Mouse (Mus musculus) liver, embryonic 14.5 days (tissue): ENCODE results near the gene Gtdc1.

Experiments used
- CTCF ChIP-seq: IDR thresholded peaks from 2 replicates; pipeline ENCODE4 v1.5.1; 2016; ENCODE audit warnings: antibody characterized with exemption, low read depth, control low read depth
- EP300 ChIP-seq: IDR thresholded peaks from 2 replicates; pipeline ENCODE4 v1.6.1; 2016; ENCODE audit warnings: antibody characterized with exemption, low read depth

- TF ChIP-seq CTCF (no peak), EP300 (no peak)
Measured at GRCm38 (mm10) chr2:44549311-44549710, 378.1 kb downstream of the Gtdc1 start.
